Mouse (Mus musculus) testis, postnatal 14 days (tissue): ENCODE results near the gene Me3.
A peak's percentile ranks its signal among the peaks of the same experiment; 100 is the strongest.

Experiments
- DNase-seq: peaks from one replicate; pipeline ENCODE4 v3.0.0; 2021; ENCODE audit warnings: low spot score

Me3 gene

GRCm38 (mm10) chr7:89833521-89833920, 201.3 kb downstream of the Me3 start:
- DNase-seq, result no peak

GRCm38 (mm10) chr7:89835566-89835965, 203.4 kb downstream of the Me3 start:
- no peak for DNase-seq

GRCm38 (mm10) chr7:89836676-89837075, 204.5 kb downstream of the Me3 start:
- DNase-seq, result no peak

- DNase-seq, result no peak
These were observed 205.6 kb downstream of the Me3 start for GRCm38 (mm10) chr7:89837841-89838240.

GRCm38 (mm10) chr7:89839721-89840120, 207.5 kb downstream of the Me3 start:
- DNase-seq, result no peak

- DNase-seq, result peak; percentile 46
These were observed 209.6 kb downstream of the Me3 start for GRCm38 (mm10) chr7:89841670-89842403.

GRCm38 (mm10) chr7:89842404-89842715, 210.2 kb downstream of the Me3 start:
- DNase-seq, result no peak

GRCm38 (mm10) chr7:89843121-89843520, 210.9 kb downstream of the Me3 start:
- DNase-seq, result no peak

- no peak for DNase-seq
These were observed 211.3 kb downstream of the Me3 start for GRCm38 (mm10) chr7:89843533-89843932.

GRCm38 (mm10) chr7:89845669-89846068, 213.5 kb downstream of the Me3 start:
- no peak for DNase-seq

GRCm38 (mm10) chr7:89850510-89850909, 218.3 kb downstream of the Me3 start:
- no peak for DNase-seq

- DNase-seq, result no peak
These were observed 220.2 kb downstream of the Me3 start for GRCm38 (mm10) chr7:89852158-89853095.

- DNase-seq, result no peak
These were observed 220.9 kb downstream of the Me3 start for GRCm38 (mm10) chr7:89853131-89853530.

GRCm38 (mm10) chr7:89855196-89855595, 223.0 kb downstream of the Me3 start:
- DNase-seq, result no peak

- DNase-seq, result no peak
These were observed 224.4 kb downstream of the Me3 start for GRCm38 (mm10) chr7:89856440-89857217.

- no peak for DNase-seq
These were observed 232.6 kb downstream of the Me3 start for GRCm38 (mm10) chr7:89864769-89865168.

- DNase-seq, result no peak
These were observed 235.0 kb downstream of the Me3 start for GRCm38 (mm10) chr7:89867221-89867620.

GRCm38 (mm10) chr7:89879686-89880085, 247.5 kb downstream of the Me3 start:
- no peak for DNase-seq

- DNase-seq, result no peak
These were observed 252.4 kb downstream of the Me3 start for GRCm38 (mm10) chr7:89884551-89884950.

- DNase-seq, result no peak
These were observed 259.2 kb downstream of the Me3 start for GRCm38 (mm10) chr7:89891412-89891811.

GRCm38 (mm10) chr7:89891856-89892255, 259.7 kb downstream of the Me3 start:
- peak; percentile 25 for DNase-seq

GRCm38 (mm10) chr7:89903007-89903406, 270.8 kb downstream of the Me3 start:
- DNase-seq, result no peak
